Mouse (Mus musculus): ENCODE measurements around the gene Gm38119. TPM values are rescaled to one million over a fixed set of nuclear protein-coding genes. Genes with fewer than 3 reads are reported as not detected.
"Not testable (repeated sequence)": the region's sequence is repeated elsewhere in the genome, so short reads cannot be mapped to it uniquely, and the experiment has no call there.

Gm38119 gene
- not detected in 2 replicates for polyA plus RNA-seq (2015; fragmentation: Nextera tagmentation; extraction: Ambion mirVana)

GRCm38 (mm10) chr3:92738996-92739395 is at the start of gene Gm38119:
TSS of gene Gm38119 (minus strand) at chr3:92739096.
- H3K9me3 ChIP-seq: no peaks in the 10 kb centered on the region
- H3K36me3 ChIP-seq: no peaks in the 10 kb centered on the region
- H3K4me1 ChIP-seq: no peaks in the 10 kb centered on the region
- no peak within 1 kb of the TSS for H3K4me3 ChIP-seq
- no peak for ATAC-seq (ENCODE audit: low FRiP score, low read depth)
- no peaks in the 10 kb centered on the region for H3K27me3 ChIP-seq
- no peak within 1 kb of the TSS for H3K27ac ChIP-seq
- H3K4me2 ChIP-seq (replicated peaks): no peak within 1 kb of the TSS
- WGBS: 76% methylated on average over 1 of the region's 1 CpGs
- H3K9ac ChIP-seq: no peak within 1 kb of the TSS

- Histone ChIP-seq H3K27ac (no peak within 1 kb of the TSS), H3K9ac (no peak within 1 kb of the TSS), H3K4me2 (replicated peaks) (no peak within 1 kb of the TSS), H3K4me1 (no peaks in the 10 kb centered on the region), H3K27me3 (no peaks in the 10 kb centered on the region), H3K4me3 (no peak within 1 kb of the TSS), H3K36me3 (no peaks in the 10 kb centered on the region), H3K9me3 (no peaks in the 10 kb centered on the region)
- ATAC-seq (ENCODE audit: low FRiP score, low read depth): no peak
- 67% methylated on average over 1 of the region's 1 CpGs for WGBS
Observed at GRCm38 (mm10) chr3:92778799-92779198, 39.9 kb upstream of the Gm38119 start, which contains the start of gene Lce1i. TSS of gene Lce1i (minus strand) at chr3:92778899.

DNA sequence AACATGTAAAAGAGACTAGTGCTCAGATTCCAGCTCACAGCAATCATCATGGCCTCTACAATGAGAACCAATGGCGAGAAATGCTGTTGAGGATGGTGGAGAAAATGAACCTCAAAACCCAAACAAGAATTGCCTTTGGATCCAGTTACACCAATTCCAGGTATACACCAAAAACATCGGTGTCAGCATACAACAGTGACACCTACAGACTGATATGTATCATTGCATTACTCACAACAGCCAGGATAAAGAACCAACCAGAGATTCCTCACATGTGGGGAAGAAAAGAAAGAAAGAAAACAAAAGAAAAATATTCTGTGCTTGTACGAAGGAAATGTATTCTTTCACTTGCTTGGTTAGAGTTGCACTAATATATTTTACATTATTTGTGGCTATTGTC is 32.7 kb upstream of the Gm38119 start:
- Histone ChIP-seq H3K36me3 (no peaks in the 10 kb centered on the region), H3K27ac (no peak overlapping the region), H3K4me1 (no peaks in the 10 kb centered on the region), H3K4me2 (replicated peaks) (no peak overlapping the region), H3K27me3 (no peaks in the 10 kb centered on the region), H3K9me3 (no peaks in the 10 kb centered on the region), H3K4me3 (no peak overlapping the region), H3K9ac (no peak overlapping the region)
- 16% methylated on average over 3 of the region's 3 CpGs for WGBS
- ATAC-seq (ENCODE audit: low FRiP score, low read depth): no peak

DNA sequence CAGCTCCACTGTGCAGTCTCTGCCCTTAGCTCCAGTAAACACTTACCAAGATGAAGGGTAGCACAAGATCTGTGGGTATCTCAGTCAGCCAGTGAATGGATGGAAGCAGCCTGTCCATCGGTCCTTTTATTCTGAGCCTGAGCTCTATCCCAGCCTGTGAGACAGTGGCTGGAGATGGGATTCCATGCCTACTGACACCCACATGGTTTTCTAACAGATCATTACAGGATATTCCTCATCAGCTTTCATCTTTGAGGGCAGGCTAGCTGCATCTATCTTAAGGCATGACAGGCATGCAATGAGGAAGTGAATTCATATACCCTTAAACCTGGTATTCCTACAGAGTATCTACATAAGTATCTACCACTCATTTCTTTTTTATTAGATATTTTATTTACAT is 26.1 kb upstream of the Gm38119 start, which contains the start of gene Lce1h:
Lce1h (minus strand) TSS at position 101 of the 400 bp plus-strand sequence.
- 82% methylated on average over 1 of the region's 1 CpGs for WGBS
- no peaks in the 10 kb centered on the region for H3K27me3 ChIP-seq

DNA sequence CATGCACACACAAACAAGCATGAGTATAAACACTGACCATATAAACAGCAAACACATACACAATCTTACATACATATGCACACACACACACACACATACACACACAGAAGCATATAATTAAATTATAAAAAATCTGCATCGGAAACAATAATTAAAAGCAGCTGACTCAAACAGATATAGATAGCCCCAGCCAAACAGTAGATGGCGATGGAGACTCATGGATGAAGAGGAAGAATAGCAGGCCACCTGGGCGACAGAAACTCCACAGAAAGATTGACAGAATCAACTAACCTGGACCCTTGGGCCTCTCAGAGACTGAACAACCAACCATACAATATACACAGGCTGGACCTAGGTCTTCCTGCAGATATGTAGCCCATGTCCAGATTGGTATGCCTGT is 14.3 kb upstream of the Gm38119 start:
- Histone ChIP-seq H3K4me3 (no peak overlapping the region), H3K36me3 (no peaks in the 10 kb centered on the region), H3K27me3 (no peaks in the 10 kb centered on the region), H3K9me3 (no peaks in the 10 kb centered on the region), H3K4me2 (replicated peaks) (no peak overlapping the region), H3K4me1 (no peaks in the 10 kb centered on the region), H3K9ac (no peak overlapping the region), H3K27ac (no peak overlapping the region)
- 29% methylated on average over 3 of the region's 3 CpGs for WGBS
- no peak for ATAC-seq (ENCODE audit: low FRiP score, low read depth)

More for the DNA sequence above, 26.1 kb upstream of the Gm38119 start, which contains the start of gene Lce1h:
- Histone ChIP-seq H3K9ac (no peak within 1 kb of the TSS), H3K4me2 (replicated peaks) (no peak within 1 kb of the TSS), H3K27ac (no peak within 1 kb of the TSS), H3K9me3 (no peaks in the 10 kb centered on the region), H3K36me3 (no peaks in the 10 kb centered on the region), H3K4me1 (no peaks in the 10 kb centered on the region), H3K4me3 (no peak within 1 kb of the TSS)
- ATAC-seq (ENCODE audit: low FRiP score, low read depth): no peak

- ATAC-seq (ENCODE audit: low FRiP score, low read depth): no peak
- Histone ChIP-seq H3K9me3 (no peaks in the 10 kb centered on the region), H3K4me2 (replicated peaks) (no peak within 1 kb of the TSS), H3K9ac (no peak within 1 kb of the TSS), H3K36me3 (no peaks in the 10 kb centered on the region), H3K4me1 (no peaks in the 10 kb centered on the region), H3K27ac (no peak within 1 kb of the TSS), H3K27me3 (no peaks in the 10 kb centered on the region), H3K4me3 (no peak within 1 kb of the TSS)
- 83% methylated on average over 1 of the region's 1 CpGs for WGBS
Observed at GRCm38 (mm10) chr3:92752238-92752637, 13.3 kb upstream of the Gm38119 start, which contains the start of gene Lce1g. TSS of gene Lce1g (minus strand) at chr3:92752338.

- no peaks in the 10 kb centered on the region for H3K36me3 ChIP-seq
- H3K27me3 ChIP-seq: no peaks in the 10 kb centered on the region
- no peaks in the 10 kb centered on the region for H3K9me3 ChIP-seq
- H3K4me2 ChIP-seq (replicated peaks): no peak overlapping the region
- ATAC-seq (ENCODE audit: low FRiP score, low read depth): no peak
- H3K9ac ChIP-seq: no peak overlapping the region
- H3K27ac ChIP-seq: no peak overlapping the region
- WGBS: 79% methylated on average over 5 of the region's 5 CpGs
- H3K4me1 ChIP-seq: no peaks in the 10 kb centered on the region
- H3K4me3 ChIP-seq: no peak overlapping the region
Observed at GRCm38 (mm10) chr3:92722631-92723030, 16.3 kb downstream of the Gm38119 start.

DNA sequence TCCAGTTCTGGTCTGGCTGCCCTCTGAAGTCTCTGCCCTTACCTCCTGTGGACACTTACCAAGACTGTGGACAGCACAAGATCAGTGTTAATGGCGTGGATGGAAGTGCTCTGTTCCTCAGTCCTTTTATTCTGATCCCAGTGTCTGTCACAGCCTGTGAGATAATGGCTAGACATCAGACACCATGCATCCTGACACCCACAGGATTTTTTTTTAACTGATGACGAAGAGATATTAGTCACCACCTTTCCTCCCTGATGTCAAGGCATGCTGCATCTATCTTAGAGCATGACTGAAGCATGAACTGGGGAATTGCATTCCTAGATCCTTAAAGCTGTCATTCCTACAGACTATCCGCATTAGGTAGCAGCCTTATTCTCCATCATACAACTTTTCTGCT is 18.6 kb downstream of the Gm38119 start, which contains the start of gene Lce1f:
Lce1f (minus strand) TSS at position 101 of the 400 bp plus-strand sequence.
- H3K9ac ChIP-seq: no peak within 1 kb of the TSS
- WGBS: 77% methylated on average over 3 of the region's 3 CpGs

GRCm38 (mm10) chr3:92715122-92715521 is 23.8 kb downstream of the Gm38119 start:
- Histone ChIP-seq H3K36me3 (no peaks in the 10 kb centered on the region), H3K27me3 (no peaks in the 10 kb centered on the region), H3K9me3 (no peaks in the 10 kb centered on the region), H3K4me3 (no peak overlapping the region), H3K9ac (no peak overlapping the region), H3K4me2 (replicated peaks) (no peak overlapping the region), H3K27ac (no peak overlapping the region), H3K4me1 (no peaks in the 10 kb centered on the region)
- ATAC-seq (ENCODE audit: low FRiP score, low read depth): no peak

More for the DNA sequence above, 18.6 kb downstream of the Gm38119 start, which contains the start of gene Lce1f:
- no peaks in the 10 kb centered on the region for H3K36me3 ChIP-seq
- no peak for ATAC-seq (ENCODE audit: low FRiP score, low read depth)
- H3K27me3 ChIP-seq: no peaks in the 10 kb centered on the region
- no peak within 1 kb of the TSS for H3K4me3 ChIP-seq
- no peaks in the 10 kb centered on the region for H3K9me3 ChIP-seq
- H3K27ac ChIP-seq: no peak within 1 kb of the TSS
- no peaks in the 10 kb centered on the region for H3K4me1 ChIP-seq
- H3K4me2 ChIP-seq (replicated peaks): no peak within 1 kb of the TSS

DNA sequence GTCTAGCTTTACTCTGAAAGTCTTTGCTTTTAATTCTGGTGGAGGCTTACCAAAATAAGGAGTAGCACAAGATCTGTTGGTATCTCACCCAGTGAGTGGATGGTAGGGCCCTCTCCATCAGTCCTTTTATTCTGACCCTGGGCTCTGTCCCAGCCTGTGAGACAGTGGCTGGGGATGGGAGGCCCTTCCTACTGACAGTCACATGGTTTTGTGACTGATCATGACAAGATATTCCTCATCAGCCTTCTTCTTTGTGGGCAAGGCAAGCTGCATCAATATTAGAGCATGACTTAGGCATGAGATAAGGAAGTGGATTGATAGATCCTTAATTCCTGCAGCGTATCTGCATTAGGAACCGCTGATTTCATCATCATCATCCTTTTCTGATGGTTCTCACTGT is 29.9 kb downstream of the Gm38119 start, which contains the start of gene Lce1e:
Lce1e (minus strand) TSS at position 101 of the 400 bp plus-strand sequence.
- Histone ChIP-seq H3K36me3 (no peaks in the 10 kb centered on the region), H3K9ac (no peak within 1 kb of the TSS), H3K27me3 (no peaks in the 10 kb centered on the region), H3K4me1 (no peaks in the 10 kb centered on the region), H3K9me3 (no peaks in the 10 kb centered on the region), H3K4me2 (replicated peaks) (no peak within 1 kb of the TSS), H3K27ac (no peak within 1 kb of the TSS), H3K4me3 (no peak within 1 kb of the TSS)
- ATAC-seq (ENCODE audit: low FRiP score, low read depth): no peak
- WGBS: 81% methylated on average over 2 of the region's 2 CpGs

DNA sequence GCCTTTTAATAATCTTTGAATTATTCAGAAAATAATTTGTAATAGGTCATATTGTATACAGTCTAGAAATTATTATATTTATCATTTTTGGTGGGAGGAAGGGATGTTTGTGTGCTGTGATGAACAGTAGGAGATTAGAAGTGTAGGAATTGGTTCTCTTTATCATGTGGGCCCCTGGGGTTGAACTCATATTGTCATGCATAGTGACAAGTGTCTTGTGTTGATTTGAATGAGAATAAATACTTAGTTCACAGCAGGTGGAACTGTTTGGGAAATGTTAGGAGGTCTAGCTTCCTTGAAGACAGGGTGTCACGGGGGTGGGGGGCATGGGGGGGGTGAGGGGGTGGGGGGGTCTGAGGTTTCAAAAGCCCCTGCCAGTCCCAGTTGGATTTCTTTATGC is 44.3 kb downstream of the Gm38119 start:
- no peak for ATAC-seq (ENCODE audit: low FRiP score, low read depth)
- Histone ChIP-seq H3K4me2 (replicated peaks) (no peak overlapping the region), H3K9me3 (no peaks in the 10 kb centered on the region), H3K4me1 (no peaks in the 10 kb centered on the region), H3K27ac (no peak overlapping the region), H3K9ac (no peak overlapping the region), H3K36me3 (no peaks in the 10 kb centered on the region), H3K4me3 (no peak overlapping the region), H3K27me3 (no peaks in the 10 kb centered on the region)
- 50% methylated on average over 1 of the region's 1 CpGs for WGBS

- Histone ChIP-seq H3K27me3 (no peaks in the 10 kb centered on the region), H3K9ac (no peak overlapping the region)
- no peak for ATAC-seq (ENCODE audit: low FRiP score, low read depth)
Observed at GRCm38 (mm10) chr3:92691688-92692087, 47.2 kb downstream of the Gm38119 start.

GRCm38 (mm10) chr3:92689154-92689553 is 49.7 kb downstream of the Gm38119 start:
- not testable (repeated sequence) for H3K4me1 ChIP-seq; H3K36me3 ChIP-seq; ATAC-seq (ENCODE audit: low FRiP score, low read depth); H3K4me2 ChIP-seq (replicated peaks); H3K27ac ChIP-seq; H3K27me3 ChIP-seq; H3K9ac ChIP-seq; H3K9me3 ChIP-seq; H3K4me3 ChIP-seq
- 77% methylated on average over 16 of the region's 16 CpGs for WGBS

More at GRCm38 (mm10) chr3:92691688-92692087, 47.2 kb downstream of the Gm38119 start:
- H3K4me1 ChIP-seq: no peaks in the 10 kb centered on the region
- H3K9me3 ChIP-seq: no peaks in the 10 kb centered on the region
- H3K27ac ChIP-seq: no peak overlapping the region
- H3K36me3 ChIP-seq: no peaks in the 10 kb centered on the region
- H3K4me2 ChIP-seq (replicated peaks): no peak overlapping the region
- no peak overlapping the region for H3K4me3 ChIP-seq

Measured in limb, embryonic 13.5 days (tissue).